Mouse (Mus musculus): ENCODE data around the gene C1ql4.

Gene C1ql4

DNA sequence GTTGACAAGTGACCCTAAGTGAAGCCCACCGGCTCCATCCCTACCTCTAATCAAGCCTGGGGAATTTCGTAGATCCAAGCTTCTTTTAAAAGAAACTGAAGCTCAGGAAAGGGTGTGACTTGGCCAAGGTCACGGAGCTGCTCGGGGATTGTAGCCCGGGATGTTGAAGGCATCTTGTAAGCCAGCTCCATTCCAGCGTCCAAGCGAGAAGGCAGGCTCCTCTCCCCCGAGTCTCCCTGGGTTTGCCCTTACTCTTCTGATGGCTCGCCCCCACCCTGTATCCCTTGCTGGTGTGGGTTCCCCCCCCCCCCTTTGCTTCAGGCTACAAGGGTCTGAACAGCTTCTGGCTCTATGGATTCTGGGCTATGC lies 10.9 kb upstream of the C1ql4 start:
- DNase-seq (ENCODE audit: low spot score), result no peak

DNA sequence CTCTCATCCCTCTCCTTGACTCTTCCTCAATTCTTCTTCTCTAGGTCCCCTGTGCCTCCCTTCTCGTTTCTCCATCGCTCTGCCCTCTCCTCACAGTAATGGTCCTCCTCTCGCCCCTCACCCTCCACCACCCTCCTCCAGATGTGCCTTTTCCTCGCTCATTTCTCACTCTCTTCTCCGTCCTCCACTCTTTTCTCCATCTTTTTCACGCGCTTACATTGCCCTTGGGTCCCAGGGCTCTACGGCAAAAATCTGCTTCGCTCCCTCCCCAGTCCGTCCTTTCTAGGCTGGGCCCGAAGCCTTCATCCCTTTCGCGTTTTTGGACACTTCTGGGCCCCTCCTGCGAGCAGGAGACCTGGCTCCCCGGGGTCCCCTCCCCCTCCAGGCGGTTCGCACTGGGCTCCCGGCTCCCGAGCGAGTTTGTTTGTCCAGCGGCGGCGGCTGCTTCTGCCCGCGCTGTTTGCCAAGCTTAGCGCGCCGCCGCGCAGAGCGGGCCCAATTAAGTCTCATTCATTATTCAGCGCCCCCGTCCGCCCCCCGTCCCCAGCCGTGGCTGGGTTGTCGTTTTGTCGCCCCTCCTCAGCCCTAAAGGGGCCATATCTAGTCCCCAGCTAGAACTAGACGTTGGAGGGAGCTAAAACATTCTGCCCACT lies 10.3 kb upstream of the C1ql4 start:
- no peak for DNase-seq (ENCODE audit: low spot score)

DNA sequence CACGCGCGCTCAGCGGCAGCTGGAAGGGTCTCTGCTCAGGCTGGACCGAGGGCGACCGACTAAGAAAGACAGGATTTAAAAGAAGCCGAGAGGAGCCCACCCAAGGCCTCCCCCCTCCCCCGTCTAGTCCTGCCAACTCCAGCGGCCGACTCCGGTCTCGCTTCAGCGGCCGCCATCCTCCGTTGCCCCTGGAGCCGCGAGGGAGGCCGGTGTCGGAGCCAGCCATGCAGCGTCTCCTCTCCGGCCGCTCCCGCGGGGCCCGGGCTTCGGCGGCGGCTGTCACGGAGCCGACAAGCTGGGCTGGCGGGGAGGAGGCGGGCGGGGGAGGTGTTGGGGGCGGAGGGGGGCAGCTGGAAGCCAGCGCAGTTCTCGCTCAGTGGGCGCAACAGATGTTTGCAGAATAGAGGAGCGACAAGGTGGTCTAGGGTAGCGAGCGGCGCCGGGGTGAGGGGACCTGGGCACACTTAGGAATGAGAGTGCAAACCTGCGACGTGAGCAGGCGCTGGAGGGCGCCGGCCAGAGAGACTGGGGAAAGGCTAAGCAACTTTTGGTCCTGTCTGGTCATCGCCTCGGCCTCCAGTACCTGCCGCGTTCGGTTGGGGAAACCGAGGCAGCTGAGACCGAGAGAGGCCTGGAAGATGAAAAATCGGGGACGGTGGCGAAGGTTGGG lies 9.3 kb upstream of the C1ql4 start:
- DNase-seq (ENCODE audit: low spot score), result no peak

DNA sequence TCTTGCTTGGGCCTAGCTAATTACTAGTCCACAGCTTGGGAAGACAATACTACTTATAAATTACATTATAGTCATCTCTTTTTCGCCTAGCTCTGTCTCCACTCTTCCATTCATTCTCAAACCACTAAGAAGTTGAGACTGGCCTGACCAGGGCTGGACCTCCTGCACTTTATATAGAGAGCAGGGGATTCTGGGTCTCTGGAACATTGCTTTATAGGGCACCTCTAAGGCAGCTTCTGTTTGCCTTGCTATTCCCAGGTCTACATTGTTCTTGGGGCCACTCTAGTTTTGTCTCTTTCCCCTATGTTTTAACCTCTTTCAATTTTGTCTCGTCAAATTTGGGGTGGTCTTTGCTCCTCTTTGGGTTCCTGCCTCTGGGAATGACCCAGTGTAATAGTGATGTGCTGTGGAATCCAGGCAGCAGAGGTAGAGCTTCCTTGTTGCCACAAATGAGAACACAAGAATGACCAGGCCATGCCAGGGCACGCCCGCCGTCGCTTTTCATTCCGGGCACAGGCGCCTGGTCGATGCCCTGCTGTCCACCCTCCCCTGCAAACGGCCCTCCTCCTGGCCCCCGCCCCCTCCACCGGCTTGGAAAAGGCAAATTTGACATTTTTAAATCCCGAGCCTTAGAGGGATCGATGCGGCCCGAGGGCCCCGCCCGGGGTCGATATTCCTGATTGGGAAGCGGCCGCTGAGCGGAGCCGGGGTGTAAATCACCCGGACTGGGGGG lies 8.6 kb upstream of the C1ql4 start:
- DNase-seq (ENCODE audit: low spot score), result no peak

DNA sequence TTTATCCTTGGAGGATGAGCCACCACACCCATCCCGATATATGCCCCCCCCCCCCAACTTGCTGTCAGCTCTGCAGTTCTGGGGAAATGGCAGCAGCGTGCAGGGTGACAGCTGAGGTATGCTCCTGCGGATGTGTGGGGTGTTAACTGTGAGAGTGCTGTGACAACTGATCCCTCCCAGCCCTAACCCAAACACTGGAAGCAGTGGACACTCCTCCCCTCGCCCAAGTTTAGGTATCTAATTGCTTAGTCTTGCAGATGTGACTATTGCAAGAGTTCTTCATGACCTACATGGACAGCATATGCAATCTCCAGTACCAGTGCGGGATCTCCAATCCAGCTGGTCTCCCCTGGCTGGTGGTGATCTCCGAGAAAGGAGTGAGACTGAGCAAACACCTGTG lies 7.7 kb upstream of the C1ql4 start:
- DNase-seq (ENCODE audit: low spot score), result no peak

DNA sequence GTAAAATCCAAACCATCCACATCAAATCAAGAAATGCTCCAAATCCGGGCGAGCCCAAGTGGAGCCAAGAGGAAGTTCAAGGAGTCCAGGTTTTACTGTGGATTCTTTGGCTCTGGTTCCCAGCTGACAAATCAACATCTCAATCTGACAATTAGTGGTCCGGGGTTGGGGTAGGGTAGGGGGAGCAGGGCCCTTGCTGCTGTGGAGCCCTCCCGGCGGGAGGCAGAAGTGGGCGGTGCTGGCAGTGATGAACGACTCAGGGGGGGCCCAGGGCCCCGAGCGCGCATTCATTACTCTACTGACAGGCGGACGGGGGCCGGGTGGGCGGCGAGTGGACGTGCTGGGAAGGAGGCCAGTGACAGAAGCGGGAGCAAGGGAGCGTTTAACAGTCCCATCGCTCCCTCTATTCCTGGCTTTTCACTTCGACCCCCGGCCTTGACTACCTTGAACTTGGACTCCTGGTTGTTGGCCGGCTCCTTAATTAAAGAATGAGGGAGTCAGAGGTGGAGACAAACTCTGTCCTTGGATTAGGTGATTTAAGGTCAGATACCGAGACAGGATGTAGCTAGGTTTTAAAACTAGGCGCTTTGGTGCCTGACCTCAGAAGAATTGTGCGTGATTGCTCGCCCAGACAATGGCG lies 7.1 kb upstream of the C1ql4 start:
- peak; percentile 76 for DNase-seq (ENCODE audit: low spot score)

DNA sequence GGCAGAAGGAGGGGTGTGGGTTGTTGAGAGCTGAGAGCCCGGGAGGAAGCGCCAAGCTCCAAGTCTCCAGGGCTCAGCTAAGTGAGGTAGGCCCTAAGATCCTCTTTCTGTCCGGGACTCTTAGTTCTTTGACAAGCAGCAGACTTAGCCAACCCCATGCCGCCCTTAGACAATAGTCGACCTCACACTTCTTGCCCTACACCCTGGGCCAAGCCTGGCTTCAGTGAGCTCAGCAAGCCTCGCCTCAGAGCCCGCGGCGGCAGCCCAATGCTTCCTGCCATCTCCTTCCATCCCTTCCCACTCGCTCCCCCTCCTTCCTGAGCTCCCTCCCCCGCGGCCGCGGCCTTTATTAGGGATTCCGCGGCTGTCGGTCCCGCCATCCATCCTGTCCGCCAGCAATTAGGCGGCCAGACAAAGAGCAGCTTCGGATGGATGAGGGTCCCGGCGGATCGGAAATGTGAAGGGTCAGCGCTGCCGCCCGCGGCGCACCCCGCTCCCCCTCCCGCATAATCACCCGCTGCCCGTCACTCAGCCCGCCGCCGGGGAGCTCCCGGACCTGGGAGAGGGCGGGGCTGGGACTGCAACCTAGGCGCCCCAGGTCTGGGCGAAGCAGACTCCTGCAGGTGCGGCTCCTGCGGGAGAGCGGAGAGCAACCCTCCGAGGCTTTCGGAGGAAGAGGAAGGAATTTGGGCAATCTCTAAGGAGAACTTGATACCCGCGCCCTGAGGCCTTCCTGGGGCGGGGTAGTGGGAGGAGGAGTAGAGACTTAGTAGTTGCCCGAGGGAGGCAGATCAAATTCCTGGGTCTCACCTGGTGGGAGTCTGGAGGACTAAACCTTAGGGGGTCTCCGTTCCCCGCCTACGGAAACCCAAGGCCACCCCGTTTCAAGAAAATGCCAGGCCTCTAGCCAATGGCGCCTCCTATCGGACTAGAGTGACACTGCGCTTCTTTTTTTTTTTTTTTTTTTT lies 6.0 kb upstream of the C1ql4 start:
- peak; percentile 84 for DNase-seq (ENCODE audit: low spot score)

DNA sequence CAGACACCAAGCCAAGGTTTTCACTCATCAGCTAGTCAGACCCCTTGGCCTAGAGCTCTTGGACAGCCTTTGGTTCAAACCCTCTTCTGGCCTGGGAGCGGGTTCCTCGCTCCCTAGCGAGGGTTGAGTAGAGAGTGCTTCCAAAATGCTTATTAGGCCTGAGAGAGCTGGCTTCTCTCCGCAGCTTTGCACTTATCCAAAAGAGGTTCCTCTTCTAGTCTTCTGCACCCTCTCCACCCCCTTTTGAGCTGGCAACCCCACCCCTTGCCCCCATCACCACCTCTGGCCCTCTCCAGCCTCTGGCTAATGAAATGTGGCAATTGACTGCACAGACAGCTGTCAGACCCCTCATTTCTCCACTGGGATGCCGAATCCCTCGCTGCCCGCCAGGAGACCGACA lies 5.3 kb upstream of the C1ql4 start, which contains the start of gene Dnajc22:
TSS of gene Dnajc22 (plus strand) at position 301 of the 400 bp plus-strand sequence.
- no peak for DNase-seq (ENCODE audit: low spot score)

DNA sequence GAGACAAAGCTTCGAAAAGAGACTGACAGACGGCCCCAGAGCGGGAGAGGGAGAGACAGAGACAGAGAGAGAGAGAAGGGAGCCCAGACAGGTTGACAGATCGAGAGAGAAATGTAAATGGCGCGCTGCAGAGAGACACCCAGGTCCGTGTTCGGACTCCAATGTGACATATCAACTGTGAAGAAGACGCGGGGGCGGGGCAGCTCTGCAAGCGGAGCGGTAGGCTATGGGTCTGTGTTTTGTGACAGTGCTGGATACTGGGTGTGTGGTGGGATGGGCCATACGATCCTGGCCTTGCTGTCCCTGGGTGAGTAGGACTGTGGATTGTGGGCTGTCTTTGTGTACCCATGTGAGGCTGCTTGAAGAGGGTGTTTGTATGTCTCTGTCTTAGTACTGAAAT lies 1.5 kb upstream of the C1ql4 start:
- no peak for DNase-seq (ENCODE audit: low spot score)

DNA sequence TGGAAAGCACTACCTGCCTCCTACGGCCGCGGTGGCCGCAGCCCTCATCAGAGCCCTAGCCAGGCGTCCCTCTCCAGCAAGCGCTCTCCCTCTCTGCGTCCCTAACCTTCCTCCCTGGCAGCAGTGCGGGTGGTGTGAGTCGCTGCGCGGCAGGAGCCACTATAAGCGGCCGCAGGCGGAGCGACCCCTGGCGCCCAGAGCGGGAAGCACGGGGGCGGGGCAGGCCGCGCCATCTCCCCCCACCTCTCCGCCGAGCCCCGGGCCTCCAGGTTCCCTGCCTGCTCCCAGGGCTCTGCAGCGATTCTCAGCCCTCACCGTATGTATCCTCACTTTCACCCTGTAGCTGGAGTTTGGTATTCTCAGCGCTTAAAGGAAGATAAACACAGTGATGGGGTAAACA lies 675 bp upstream of the C1ql4 start:
- DNase-seq (ENCODE audit: low spot score), result peak; percentile 87

DNA sequence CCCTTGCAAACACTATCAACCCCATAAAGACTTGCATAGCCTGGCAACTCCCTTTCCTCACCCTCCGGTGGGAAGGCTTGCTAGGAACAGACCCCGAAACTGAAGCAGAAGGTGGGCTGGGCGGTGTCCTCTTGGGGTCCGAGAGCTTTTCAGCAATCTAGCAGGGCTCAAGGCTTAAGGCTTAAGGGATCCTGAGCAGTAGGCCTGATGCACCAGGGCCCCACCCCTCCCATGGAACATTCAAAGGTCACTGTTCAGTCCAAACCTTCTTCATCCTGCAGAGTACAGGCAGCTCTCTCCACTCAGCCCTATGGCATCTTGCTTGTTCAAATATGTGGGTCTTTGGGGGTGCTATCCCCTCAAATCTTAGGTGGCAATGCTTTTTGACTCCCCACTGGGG lies 1.6 kb downstream of the C1ql4 start:
- DNase-seq (ENCODE audit: low spot score), result no peak

DNA sequence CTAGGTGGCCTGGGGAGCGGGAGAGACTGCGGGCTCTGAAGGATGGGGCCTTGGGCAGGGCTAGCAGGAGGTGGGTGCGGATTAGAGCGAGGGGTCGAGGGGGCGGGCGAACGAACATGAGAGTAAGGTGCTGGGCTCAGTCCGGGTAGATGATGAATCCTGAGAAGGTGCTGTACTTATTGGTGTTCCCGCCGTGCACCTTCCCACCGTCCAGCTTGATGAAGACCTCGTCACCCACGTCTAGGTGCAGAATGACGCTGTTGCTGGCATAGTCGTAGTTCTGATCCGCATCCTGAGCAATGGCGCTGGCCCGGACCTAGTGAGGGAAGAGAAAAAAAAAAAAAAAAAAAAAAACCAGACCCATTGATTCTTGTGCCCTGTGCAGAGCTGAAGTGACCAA lies 3.0 kb downstream of the C1ql4 start:
- DNase-seq (ENCODE audit: low spot score), result no peak

DNA sequence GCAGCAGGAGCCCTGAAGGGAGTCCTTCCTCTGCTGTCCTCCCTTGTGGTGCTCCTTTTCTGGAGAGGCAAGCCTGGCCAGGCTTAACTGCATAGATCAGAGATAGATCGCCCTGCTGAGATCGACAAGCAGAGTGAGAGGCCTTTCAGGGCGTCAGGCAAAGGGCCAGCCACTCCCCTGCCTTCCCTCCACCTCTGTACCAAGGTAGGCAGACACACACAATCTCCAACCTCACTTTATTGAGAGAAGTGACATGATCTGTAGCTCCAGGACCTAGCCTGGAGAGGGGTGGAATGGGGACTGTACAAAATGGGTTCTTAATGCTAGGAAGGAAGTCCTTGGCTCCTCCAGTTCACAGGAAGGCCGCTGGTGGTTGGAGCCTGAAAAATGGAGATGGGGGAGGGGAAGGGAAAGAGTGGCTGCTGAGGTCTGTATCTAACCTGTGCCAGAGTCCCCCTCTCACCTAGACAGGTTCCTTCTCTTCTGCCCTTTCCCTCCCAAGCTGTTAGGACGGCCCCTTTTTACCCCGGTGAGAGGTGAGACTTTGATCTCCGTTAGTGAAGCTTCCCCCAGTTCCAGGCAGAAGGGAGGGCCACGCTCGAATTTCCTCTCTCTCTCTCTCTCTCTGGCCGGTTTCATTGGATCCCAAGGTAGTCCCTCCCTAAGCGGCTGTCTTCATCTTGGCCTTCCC lies 3.6 kb downstream of the C1ql4 start:
- peak; percentile 54 for DNase-seq (ENCODE audit: low spot score)

DNA sequence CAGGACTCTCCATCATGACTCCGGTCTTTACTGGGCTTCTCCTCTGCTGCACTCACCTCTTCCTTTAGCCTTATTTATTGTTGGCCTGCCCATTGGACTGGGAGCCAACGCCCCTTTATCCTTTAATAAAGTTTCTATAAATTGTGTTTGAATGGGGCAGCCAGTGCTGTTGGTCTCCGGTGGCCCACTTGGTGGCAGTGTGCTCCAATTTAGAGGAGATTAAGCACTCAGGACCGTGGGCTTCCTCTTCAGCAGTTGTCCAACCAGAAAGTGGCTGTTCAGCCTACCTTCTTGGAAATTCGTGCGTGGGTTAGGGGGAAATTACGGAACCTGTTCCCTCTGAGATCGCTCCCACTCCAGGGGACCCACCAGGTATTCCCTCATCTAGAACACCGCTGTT lies 4.4 kb downstream of the C1ql4 start:
- DNase-seq (ENCODE audit: low spot score), result peak; percentile 73

DNA sequence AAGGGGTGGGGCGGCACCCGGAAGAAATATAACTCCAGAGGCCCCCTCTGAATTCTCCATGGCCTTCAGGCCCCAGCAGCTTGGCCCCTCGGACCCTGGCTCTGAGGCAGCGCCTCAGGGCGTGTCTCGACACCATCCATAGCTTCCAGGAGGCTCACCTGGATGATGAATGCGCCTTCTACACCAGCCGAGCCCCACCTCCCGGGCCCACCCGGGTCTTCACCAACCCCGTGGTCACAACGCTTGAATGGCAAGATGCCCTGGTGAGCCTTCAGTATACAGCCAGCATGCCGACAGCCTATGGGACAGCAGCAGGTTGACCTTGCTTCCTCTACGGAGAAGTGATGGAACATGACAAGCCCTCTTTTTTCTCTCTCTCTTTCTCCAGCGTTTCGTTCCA lies 4.8 kb downstream of the C1ql4 start:
- DNase-seq (ENCODE audit: low spot score), result no peak

DNA sequence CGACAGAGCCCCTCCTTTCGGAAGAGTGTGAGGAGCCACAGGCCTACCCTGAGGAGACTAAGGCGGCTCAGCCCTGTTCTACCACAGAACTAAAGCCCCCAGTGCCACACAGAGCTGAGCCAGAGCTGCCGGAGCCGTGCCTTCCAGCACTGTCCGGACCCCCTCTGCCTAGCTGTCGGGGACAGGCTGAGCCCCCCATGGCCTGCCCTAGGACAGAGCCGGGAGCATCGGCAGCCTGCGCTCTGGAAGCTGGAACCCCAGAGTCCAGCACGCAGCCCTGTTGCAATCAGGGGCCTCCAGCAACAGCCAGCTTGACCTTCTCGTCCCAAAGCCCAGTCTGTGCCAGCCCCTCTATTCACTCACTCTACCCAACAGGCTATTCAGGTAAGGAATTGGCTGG lies 5.3 kb downstream of the C1ql4 start:
- no peak for DNase-seq (ENCODE audit: low spot score)

DNA sequence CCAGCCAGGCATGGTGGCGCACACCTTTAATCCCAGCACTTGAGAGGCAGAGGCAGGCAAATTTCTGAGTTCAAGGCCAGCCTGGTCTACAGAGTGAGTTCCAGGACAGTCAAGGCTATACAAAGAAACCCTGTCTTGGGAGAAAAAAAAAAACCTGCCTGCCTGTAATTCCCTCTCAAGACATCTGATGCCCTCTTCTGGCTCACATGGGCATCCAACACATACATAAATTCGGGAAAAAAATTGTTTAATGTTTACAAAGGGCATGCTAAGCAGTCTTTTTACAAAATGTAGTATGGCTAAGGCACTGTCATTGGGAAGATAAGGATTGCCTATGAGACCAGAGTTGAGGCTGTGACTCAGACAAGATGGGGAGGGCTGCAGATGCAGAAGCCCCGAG lies 7.8 kb downstream of the C1ql4 start:
- DNase-seq (ENCODE audit: low spot score), result no peak

DNA sequence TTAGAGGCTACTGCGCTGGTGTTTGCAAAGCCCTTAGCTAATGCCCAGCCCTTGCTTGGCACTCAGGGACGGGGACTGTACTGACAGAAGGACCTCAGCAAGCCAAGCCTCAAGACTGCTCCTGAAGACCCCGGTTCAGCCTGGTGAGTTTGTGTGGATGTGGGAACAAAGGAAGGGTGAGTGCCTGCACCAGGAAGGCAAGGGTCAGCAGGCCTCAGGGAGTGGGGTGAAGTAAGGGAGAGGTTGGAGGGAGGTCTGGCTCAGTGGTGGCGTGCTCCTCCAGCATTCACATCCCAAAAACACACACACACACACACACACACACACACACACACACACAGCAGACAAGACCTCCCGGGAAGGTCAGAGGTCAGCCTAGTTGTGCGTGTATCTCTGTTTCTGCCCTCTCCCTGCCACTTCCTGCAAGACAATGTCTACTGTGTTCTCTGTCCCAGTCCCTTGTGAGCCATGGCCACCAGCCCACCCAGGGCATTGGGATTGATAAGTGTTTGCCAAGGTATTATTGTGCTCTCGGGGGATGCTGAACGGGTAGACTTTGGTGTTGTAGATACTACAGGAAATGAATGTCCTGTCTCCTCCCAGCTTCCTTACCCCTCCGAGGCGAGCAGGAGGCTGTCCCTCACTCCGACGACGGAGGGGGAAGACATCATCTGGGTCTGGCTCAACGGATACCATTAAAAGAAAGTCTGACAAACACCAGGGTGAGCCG lies 9.3 kb downstream of the C1ql4 start:
- no peak for DNase-seq (ENCODE audit: low spot score)

DNA sequence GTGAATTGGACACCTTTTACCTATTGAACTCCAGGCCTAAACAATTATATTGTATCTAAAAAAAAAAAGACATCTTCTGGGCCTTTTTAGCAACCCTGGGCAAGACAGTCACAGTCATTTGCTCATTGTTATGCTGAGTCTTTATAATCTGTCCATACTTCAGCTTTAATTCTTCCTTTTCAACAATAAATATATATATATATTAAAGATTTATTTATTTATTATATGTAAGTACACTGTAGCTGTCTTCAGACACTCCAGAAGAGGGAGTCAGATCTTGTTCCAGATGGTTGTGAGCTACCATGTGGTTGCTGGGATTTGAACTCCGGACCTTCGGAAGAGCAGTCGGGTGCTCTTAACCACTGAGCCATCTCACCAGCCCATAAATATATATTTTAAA lies 11.6 kb downstream of the C1ql4 start:
- peak; percentile 72 for DNase-seq (ENCODE audit: low spot score)

DNA sequence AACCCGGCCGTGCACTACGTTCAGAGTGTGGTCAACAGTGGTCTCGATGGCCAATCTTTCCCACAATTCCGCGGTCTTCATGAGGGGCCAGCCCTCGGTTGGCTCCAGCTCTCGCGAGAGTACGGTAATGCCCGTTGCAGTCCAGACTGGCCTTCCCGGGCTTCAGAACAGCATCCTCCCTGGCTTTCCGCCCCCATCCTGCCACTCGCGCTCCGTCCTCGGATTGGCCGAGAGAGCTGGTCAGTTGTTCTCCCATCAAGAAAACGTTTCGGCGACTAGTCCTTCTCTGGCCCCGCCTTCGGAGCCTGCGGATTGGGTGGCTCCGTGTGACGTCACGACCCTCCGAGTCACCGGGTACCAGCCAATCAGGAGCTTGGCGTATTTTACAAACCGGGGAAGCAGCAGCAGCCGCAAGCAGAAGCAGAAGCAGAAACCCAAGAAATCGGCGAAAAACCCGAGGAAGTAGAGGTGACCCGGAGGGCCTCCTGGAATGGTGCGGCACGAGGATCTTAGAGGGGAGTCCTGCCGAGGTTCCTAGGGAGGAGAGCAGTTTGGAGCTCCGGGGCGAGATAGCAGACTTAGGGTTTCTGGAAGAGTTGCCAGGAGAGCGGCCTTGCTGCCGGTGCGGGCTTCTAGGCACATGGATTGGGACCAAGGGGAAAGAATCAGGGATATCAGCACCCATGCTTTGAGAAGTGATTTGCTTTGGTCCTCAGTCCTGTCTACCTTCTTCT lies 12.8 kb downstream of the C1ql4 start:
- peak; percentile 99 for DNase-seq (ENCODE audit: low spot score)

Measured in embryo, embryonic 10.5 days (tissue).